15 mouse cellular contexts compared by ENCODE assay signal in the genomic region with DNA sequence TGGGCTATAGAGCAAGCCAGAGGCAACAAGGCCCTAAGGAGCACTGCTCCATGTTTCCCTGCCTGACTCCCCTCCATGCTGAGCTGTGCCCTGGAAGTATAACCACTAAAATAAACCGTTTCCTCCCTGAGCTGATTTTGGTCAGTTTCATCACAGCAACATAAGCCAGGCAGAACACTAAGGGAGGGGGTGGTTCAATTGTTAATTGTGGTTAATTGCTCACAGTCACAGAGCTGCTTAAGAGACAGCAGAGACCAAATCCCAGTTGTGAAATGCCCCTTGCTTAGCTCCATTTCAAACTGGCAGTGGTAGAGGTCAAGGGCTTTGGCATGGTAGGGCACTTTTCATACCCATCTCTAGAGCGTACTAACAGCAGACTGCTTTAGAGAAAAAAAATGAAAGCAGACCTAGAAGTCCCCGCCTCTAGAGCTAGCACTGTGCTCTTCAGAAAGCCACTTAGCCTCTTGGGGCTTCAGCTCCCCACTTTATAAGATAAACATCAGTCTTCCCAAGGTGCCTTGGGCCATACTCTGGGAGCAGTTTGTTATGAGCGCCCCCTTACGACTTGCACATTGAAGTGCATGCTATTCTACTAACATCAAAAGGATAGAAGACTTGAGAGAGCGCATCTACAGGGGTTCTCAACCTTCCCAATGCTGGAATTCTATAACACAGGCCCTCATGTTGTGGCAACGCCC.
DNase-seq lines count a peak whose midpoint lies in the region; ATAC-seq lines count a peak whose summit lies in the region.
"Had no signal": no experiment of that assay in that cellular context is flagged by ENCODE, and none has a peak within 500 bp of the region (broad histone marks: within the 10 kb centered on the region; RNA-seq: fewer than 3 reads in every experiment).

No protein-coding gene starts in this region.

- H3K27ac ChIP-seq in intestine, embryonic 14.5 days (ENCODE audit: low read depth), result no peak overlapping the region
- no peak overlapping the region for H3K27ac ChIP-seq in intestine, embryonic 16.5 days (ENCODE audit: low read length)
- no peak overlapping the region for H3K27ac ChIP-seq in hindbrain, embryonic 14.5 days
- H3K27ac ChIP-seq: hindbrain, embryonic 15.5 days; macrophage; stomach, embryonic 15.5 days had no signal

- H3K9me3 ChIP-seq in intestine, embryonic 14.5 days (ENCODE audit: control insufficient read depth, low read length), result no peaks in the 10 kb centered on the region
- no peaks in the 10 kb centered on the region for H3K9me3 ChIP-seq in intestine, embryonic 16.5 days (ENCODE audit: control insufficient read depth, low read length)
- no peaks in the 10 kb centered on the region for H3K9me3 ChIP-seq in hindbrain, embryonic 14.5 days (ENCODE audit: control insufficient read depth, low read length)
- H3K9me3 ChIP-seq: hindbrain, embryonic 15.5 days; stomach, embryonic 15.5 days had no signal

- 64% methylated on average over 7 of the region's 7 CpGs for WGBS in intestine, embryonic 14.5 days
- WGBS in intestine, embryonic 16.5 days, result 67% methylated on average over 7 of the region's 7 CpGs
- WGBS in hindbrain, embryonic 14.5 days, result 69% methylated on average over 7 of the region's 7 CpGs

- H3K4me3 ChIP-seq in intestine, embryonic 14.5 days (ENCODE audit: low read depth, low read length), result no peak overlapping the region
- H3K4me3 ChIP-seq in intestine, embryonic 16.5 days (ENCODE audit: low read length), result no peak overlapping the region
- no peak overlapping the region for H3K4me3 ChIP-seq in hindbrain, embryonic 14.5 days (replicated peaks; ENCODE audit: low read length)
- H3K4me3 ChIP-seq: hindbrain, embryonic 15.5 days; stomach, embryonic 15.5 days had no signal

- no peak for ATAC-seq in intestine, embryonic 14.5 days (replicated peaks; ENCODE audit: low FRiP score, low TSS enrichment, low read depth)
- no peak for ATAC-seq in intestine, embryonic 16.5 days
- no peak for ATAC-seq in hindbrain, embryonic 14.5 days (ENCODE audit: low FRiP score)

- H3K36me3 ChIP-seq in intestine, embryonic 14.5 days (ENCODE audit: control insufficient read depth, insufficient read depth, low read length), result no peaks in the 10 kb centered on the region
- no peaks in the 10 kb centered on the region for H3K36me3 ChIP-seq in intestine, embryonic 16.5 days (ENCODE audit: control insufficient read depth, insufficient read depth, low read length)
- no peaks in the 10 kb centered on the region for H3K36me3 ChIP-seq in hindbrain, embryonic 14.5 days (replicated peaks; ENCODE audit: control insufficient read depth, insufficient read depth)
- H3K36me3 ChIP-seq: hindbrain, embryonic 15.5 days; stomach, embryonic 15.5 days had no signal

- DNase-seq in adrenal gland, postnatal 14 days, result peak; percentile 16
- DNase-seq in adrenal gland, postnatal 25 days, result no peak
- peak; percentile 50 for DNase-seq in intestine, embryonic 14.5 days (ENCODE audit: low spot score)
- peak; percentile 15 for DNase-seq in A20 (ENCODE audit: low read depth, low spot score)
- DNase-seq in gonadal fat pad, adult 2 months (ENCODE audit: low read depth), result peak; percentile 33
- DNase-seq in ovary, postnatal 10 days (ENCODE audit: low spot score), result no peak
- no peak for DNase-seq in hindbrain, embryonic 14.5 days (ENCODE audit: low spot score)
- DNase-seq: B cell, adult 2 months; cerebellum, adult 18-20 months; gastrocnemius, postnatal 36 days; kidney, postnatal 4 days had no signal

- H3K4me2 ChIP-seq in intestine, embryonic 14.5 days (ENCODE audit: low read length), result no peak overlapping the region
- no peak overlapping the region for H3K4me2 ChIP-seq in intestine, embryonic 16.5 days (ENCODE audit: low read depth, low read length)
- no peak overlapping the region for H3K4me2 ChIP-seq in hindbrain, embryonic 14.5 days (replicated peaks)
- H3K4me2 ChIP-seq: hindbrain, embryonic 15.5 days; stomach, embryonic 15.5 days had no signal

- H3K27me3 ChIP-seq in intestine, embryonic 14.5 days (replicated peaks; ENCODE audit: control insufficient read depth, insufficient read depth, low read length), result 0 out of 2 replicates have a peak, but pooled peaks cover 4% of the 10 kb centered on the region
- no peaks in the 10 kb centered on the region for H3K27me3 ChIP-seq in intestine, embryonic 16.5 days (replicated peaks; ENCODE audit: control insufficient read depth, insufficient read depth, low read length)
- H3K27me3 ChIP-seq in hindbrain, embryonic 14.5 days (ENCODE audit: control insufficient read depth, insufficient read depth, low read length), result no peaks in the 10 kb centered on the region
- H3K27me3 ChIP-seq: hindbrain, embryonic 15.5 days; stomach, embryonic 15.5 days had no signal

- peaks cover 7% of the 10 kb centered on the region for H3K4me1 ChIP-seq in intestine, embryonic 14.5 days (replicated peaks; ENCODE audit: control insufficient read depth, insufficient read depth, low read length)
- H3K4me1 ChIP-seq in intestine, embryonic 16.5 days (ENCODE audit: control insufficient read depth, insufficient read depth, low read length), result peaks cover 6% of the 10 kb centered on the region; the same call in 1 of the 2 replicates
- H3K4me1 ChIP-seq in hindbrain, embryonic 14.5 days (replicated peaks; ENCODE audit: control insufficient read depth, insufficient read depth, low read length), result peaks cover 23% of the 10 kb centered on the region

- no peak overlapping the region for H3K9ac ChIP-seq in intestine, embryonic 14.5 days (ENCODE audit: low read length)
- H3K9ac ChIP-seq in intestine, embryonic 16.5 days (ENCODE audit: low read depth, low read length), result no peak overlapping the region
- no peak overlapping the region for H3K9ac ChIP-seq in hindbrain, embryonic 14.5 days
- H3K9ac ChIP-seq: hindbrain, embryonic 15.5 days; stomach, embryonic 15.5 days had no signal

Comparison
In these comparisons a context has a peak if more than half of its experiments do, and no peak if none do; other contexts are left out.
1. DNase-seq: peak in adrenal gland, postnatal 14 days (single experiment), intestine, embryonic 14.5 days (single experiment), A20 (single experiment) and gonadal fat pad, adult 2 months (single experiment); none in adrenal gland, postnatal 25 days (single experiment), ovary, postnatal 10 days (single experiment) and hindbrain, embryonic 14.5 days (single experiment).